Mouse (Mus musculus) brain, embryonic 14.5 days (tissue): ENCODE results near the gene Mybphl.

Experiments
- CTCF ChIP-seq: fragments of 200-500 bp; IDR thresholded peaks from 2 replicates; pipeline ENCODE4 v1.5.1; 2012; ENCODE audit warnings: inconsistent platforms, mild to moderate bottlenecking, moderate library complexity, borderline replicate concordance; ENCODE audit not compliant: insufficient read depth, insufficient read length; ENCODE audit errors: extremely low read depth
- POLR2A ChIP-seq: fragments of 200-500 bp; IDR thresholded peaks from 2 replicates; pipeline ENCODE4 v1.6.1; 2012; ENCODE audit warnings: mild to moderate bottlenecking, inconsistent platforms, borderline replicate concordance; ENCODE audit not compliant: poor library complexity, insufficient read depth, insufficient read length, severe bottlenecking; ENCODE audit errors: extremely low read depth

GRCm38 (mm10) chr3:108386186-108386585 is 21.5 kb downstream of the Mybphl start:
- no peak for TF ChIP-seq CTCF
- no peak for TF ChIP-seq POLR2A
